Mouse (Mus musculus): ENCODE measurements at regions not wholly inside any gene's neighbourhood (a gene's known extent, or its start where the extent isn't known, plus 50 kb on each side); places are given as distances from the start of the nearest gene placed in this dataset.

DNA sequence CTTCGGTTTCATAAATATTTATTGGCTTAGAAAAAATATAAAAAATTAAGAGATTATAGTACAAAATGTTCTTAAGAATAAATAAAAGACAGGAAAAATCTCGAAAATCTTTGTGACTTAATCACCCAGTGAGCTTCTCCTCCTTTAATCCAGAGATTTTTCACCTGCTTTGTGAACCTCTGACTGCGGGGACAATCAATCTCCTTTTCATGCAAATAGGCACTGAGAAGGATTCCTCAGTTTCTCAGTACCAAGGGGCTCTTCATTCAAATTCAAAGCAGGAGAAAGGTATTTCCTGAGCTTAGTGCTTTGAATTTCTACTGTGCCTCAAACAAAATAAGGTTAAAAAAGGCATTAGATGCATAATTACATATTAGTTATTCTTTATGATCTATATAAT lies 379.0 kb upstream of the Smc2 start:
- no peak for TF ChIP-seq CTCF (IDR thresholded peaks at IDR 0.05; ENCODE audit: borderline replicate concordance, insufficient read depth, low read depth, low read length)
- TF ChIP-seq POLR2A (IDR thresholded peaks at IDR 0.05; ENCODE audit: borderline replicate concordance, insufficient read depth, low read length), result no peak
